Mouse (Mus musculus): Measurements from ENCODE around the gene March6. TPM values are rescaled to one million over a fixed set of nuclear protein-coding genes. Genes with fewer than 3 reads are reported as not detected.

Gene March6
- polyA plus RNA-seq, 1 experiment from 2014 or later: 35.5 TPM

DNA sequence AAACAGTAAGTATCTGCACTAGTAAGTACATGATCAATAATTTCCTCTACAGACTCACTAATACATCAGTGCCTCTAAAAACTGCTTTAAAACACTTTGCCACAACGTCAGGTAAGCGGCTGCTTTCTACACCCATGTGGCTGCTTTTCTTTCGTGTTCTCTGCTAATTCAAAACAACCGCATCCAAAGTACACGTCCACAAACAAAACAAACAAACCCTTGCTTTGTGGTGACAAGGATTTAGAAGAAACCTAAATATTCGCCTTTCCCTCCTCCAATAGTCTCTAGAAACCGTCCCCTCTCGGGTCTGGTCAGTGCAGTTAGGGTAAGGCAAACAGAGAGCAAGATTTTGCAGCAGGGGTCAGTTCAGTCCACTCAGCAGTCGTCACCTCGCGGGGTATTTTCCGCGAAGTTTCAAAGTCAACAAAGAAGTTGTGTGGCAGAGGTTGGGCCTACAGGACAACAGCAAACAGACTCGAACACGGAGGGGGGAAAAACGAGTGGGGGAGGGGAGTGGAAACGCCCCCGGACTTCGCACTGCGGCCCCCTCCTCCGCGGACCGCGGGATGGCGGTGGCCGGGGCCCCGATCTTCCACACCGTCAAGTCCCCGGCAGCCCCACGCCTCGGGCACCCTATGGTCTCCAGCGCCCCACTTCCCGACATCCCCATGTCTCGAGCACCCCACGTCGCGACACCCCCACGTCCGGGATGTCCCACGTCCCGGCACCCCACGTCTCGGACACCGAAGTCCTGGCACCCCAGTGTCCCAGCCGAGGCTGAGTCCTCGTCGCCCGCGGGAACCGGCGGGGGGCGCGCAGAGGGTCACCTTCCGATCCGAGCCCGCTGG, 818 bp downstream of the March6 start:
- ATAC-seq (ENCODE audit: low read depth) (peak; percentile 21), DNase-seq (ENCODE audit: low spot score) (no peak)
- Histone ChIP-seq H3K27ac (replicated peaks; ENCODE audit: low read depth, low read length) (peak overlapping the region; percentile 98), H3K36me3 (ENCODE audit: control insufficient read depth, insufficient read depth, low read length) (peaks cover 4% of the 10 kb centered on the region; the same call in 1 of the 2 replicates), H3K9ac (ENCODE audit: low read depth, low read length) (peak overlapping the region; percentile 88), H3K27me3 (replicated peaks; ENCODE audit: control insufficient read depth, insufficient read depth, low read length) (no peaks in the 10 kb centered on the region), H3K4me1 (ENCODE audit: control insufficient read depth, insufficient read depth, low read length) (peaks cover 5% of the 10 kb centered on the region; the same call in 1 of the 2 replicates), H3K4me2 (ENCODE audit: low read depth, low read length) (peak overlapping the region; percentile 82), H3K9me3 (ENCODE audit: control insufficient read depth, low read length) (0 out of 2 replicates have a peak, but pooled peaks cover 4% of the 10 kb centered on the region), H3K4me3 (ENCODE audit: low read depth, low read length) (peak overlapping the region; percentile 91)
- WGBS: under 1% methylated on average over 35 of the region's 56 CpGs

DNA sequence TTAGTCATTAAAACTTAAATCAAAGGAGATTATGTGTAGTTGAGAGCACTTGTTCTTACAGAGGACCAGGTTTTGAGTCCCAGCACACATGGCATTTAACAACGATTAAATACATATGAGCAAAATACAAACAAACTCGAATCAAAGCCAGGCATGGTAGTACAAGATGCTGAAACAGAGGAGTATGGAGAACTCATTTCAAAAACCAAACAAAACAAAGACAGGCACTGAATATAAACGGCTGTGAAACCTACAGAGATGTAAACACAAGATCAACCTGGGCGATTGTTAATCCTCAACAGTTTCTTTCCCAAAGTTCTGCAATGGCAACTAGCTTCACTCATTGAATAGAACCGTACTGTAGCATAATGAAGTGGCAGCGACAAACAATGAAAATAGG, 1.8 kb downstream of the March6 start:
- Histone ChIP-seq H3K36me3 (ENCODE audit: control insufficient read depth, insufficient read depth, low read length) (peaks cover 4% of the 10 kb centered on the region; the same call in 1 of the 2 replicates), H3K27me3 (replicated peaks; ENCODE audit: control insufficient read depth, insufficient read depth, low read length) (no peaks in the 10 kb centered on the region), H3K9ac (ENCODE audit: low read depth, low read length) (peak overlapping the region; percentile 88), H3K4me1 (ENCODE audit: control insufficient read depth, insufficient read depth, low read length) (peaks cover 5% of the 10 kb centered on the region; the same call in 1 of the 2 replicates), H3K4me3 (ENCODE audit: low read depth, low read length) (peak overlapping the region; percentile 91), H3K9me3 (ENCODE audit: control insufficient read depth, low read length) (0 out of 2 replicates have a peak, but pooled peaks cover 4% of the 10 kb centered on the region), H3K27ac (replicated peaks; ENCODE audit: low read depth, low read length) (no peak overlapping the region), H3K4me2 (ENCODE audit: low read depth, low read length) (peak overlapping the region; percentile 82)
- DNase-seq (ENCODE audit: low spot score) (no peak), ATAC-seq (ENCODE audit: low read depth) (no peak)
- 32% methylated on average over 6 of the region's 6 CpGs for WGBS

DNA sequence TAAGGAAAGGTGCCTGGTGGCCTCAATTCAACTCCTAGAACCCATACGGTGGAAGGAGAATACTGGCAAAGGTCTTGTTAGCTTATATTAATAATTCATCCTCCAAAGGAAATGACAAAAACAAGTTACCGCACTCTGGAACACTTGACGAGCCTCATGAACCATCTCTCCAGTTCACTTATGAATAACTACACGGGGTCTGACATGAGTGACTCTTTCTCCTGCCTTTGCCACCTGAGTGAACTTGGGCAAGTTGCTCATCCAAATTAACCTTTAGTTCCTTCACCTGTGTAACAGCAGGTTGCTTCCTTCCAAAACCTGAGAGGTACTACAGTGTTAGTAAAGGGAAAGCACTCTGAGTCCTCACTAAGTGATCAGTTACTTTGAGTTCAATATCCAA, 2.4 kb downstream of the March6 start:
- ATAC-seq (ENCODE audit: low read depth) (no peak), DNase-seq (ENCODE audit: low spot score) (no peak)
- Histone ChIP-seq H3K4me1 (ENCODE audit: control insufficient read depth, insufficient read depth, low read length) (peaks cover 5% of the 10 kb centered on the region; the same call in 1 of the 2 replicates), H3K4me3 (ENCODE audit: low read depth, low read length) (peak overlapping the region; percentile 91), H3K36me3 (ENCODE audit: control insufficient read depth, insufficient read depth, low read length) (peaks cover 4% of the 10 kb centered on the region; the same call in 1 of the 2 replicates), H3K9me3 (ENCODE audit: control insufficient read depth, low read length) (0 out of 2 replicates have a peak, but pooled peaks cover 4% of the 10 kb centered on the region), H3K9ac (ENCODE audit: low read depth, low read length) (no peak overlapping the region), H3K4me2 (ENCODE audit: low read depth, low read length) (peak overlapping the region; percentile 82; the same call in 1 of the 2 replicates), H3K27me3 (replicated peaks; ENCODE audit: control insufficient read depth, insufficient read depth, low read length) (no peaks in the 10 kb centered on the region), H3K27ac (replicated peaks; ENCODE audit: low read depth, low read length) (no peak overlapping the region)
- 93% methylated on average over 4 of the region's 4 CpGs for WGBS

DNA sequence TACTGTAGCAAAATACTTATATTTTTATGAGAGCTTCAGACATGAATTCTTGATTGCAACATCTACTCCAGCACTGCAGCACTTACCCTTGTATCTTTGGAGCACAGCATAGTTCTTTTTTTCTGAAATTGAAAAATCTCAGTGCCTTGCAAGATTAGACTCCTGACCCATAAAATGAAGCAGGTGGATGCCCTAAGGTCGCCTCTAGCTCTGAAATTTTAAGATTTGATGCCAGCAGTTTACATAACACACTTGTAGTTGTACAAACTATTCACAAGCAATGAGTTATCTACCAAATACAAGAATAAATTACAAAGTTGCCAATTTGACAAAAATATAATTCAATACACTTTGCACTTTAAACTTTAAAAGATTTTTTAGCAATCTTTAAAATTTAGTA, 4.4 kb downstream of the March6 start:
- 92% methylated on average over 1 of the region's 1 CpGs for WGBS

DNA sequence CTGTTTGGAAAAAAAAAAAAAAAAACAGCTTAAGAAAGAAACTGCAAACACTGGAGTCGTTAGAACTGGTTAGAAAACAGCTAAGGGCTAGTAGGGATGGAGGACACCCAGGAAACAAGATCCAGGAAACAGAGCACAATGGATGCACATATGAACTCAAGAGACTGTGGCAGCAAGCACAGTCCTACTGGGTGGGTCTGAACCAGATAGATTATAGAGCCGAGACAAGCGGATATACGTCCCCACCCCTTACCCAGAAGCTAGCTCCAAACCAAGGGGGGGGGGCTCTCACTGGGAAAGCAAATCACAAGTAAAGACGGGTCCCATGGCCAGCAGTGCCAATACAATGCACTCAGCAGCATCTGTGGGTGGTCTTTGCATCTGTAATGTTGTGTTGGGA, 11.9 kb downstream of the March6 start:
- Histone ChIP-seq H3K4me1 (ENCODE audit: control insufficient read depth, insufficient read depth, low read length) (no peaks in the 10 kb centered on the region), H3K36me3 (ENCODE audit: control insufficient read depth, insufficient read depth, low read length) (no peaks in the 10 kb centered on the region), H3K9ac (ENCODE audit: low read depth, low read length) (no peak overlapping the region), H3K4me2 (ENCODE audit: low read depth, low read length) (no peak overlapping the region), H3K4me3 (ENCODE audit: low read depth, low read length) (no peak overlapping the region), H3K27ac (replicated peaks; ENCODE audit: low read depth, low read length) (no peak overlapping the region), H3K9me3 (ENCODE audit: control insufficient read depth, low read length) (no peaks in the 10 kb centered on the region), H3K27me3 (replicated peaks; ENCODE audit: control insufficient read depth, insufficient read depth, low read length) (no peaks in the 10 kb centered on the region)
- 72% methylated on average over 5 of the region's 5 CpGs for WGBS
- ATAC-seq (ENCODE audit: low read depth) (no peak), DNase-seq (ENCODE audit: low spot score) (no peak)

More for the DNA sequence above, 4.4 kb downstream of the March6 start:
- Histone ChIP-seq H3K27me3 (replicated peaks; ENCODE audit: control insufficient read depth, insufficient read depth, low read length) (no peaks in the 10 kb centered on the region), H3K9ac (ENCODE audit: low read depth, low read length) (no peak overlapping the region), H3K27ac (replicated peaks; ENCODE audit: low read depth, low read length) (no peak overlapping the region), H3K9me3 (ENCODE audit: control insufficient read depth, low read length) (0 out of 2 replicates have a peak, but pooled peaks cover 4% of the 10 kb centered on the region), H3K4me3 (ENCODE audit: low read depth, low read length) (no peak overlapping the region), H3K4me2 (ENCODE audit: low read depth, low read length) (no peak overlapping the region), H3K36me3 (ENCODE audit: control insufficient read depth, insufficient read depth, low read length) (peaks cover 4% of the 10 kb centered on the region; the same call in 1 of the 2 replicates), H3K4me1 (ENCODE audit: control insufficient read depth, insufficient read depth, low read length) (peaks cover 5% of the 10 kb centered on the region; the same call in 1 of the 2 replicates)
- no peak for ATAC-seq (ENCODE audit: low read depth)
- no peak for DNase-seq (ENCODE audit: low spot score)

DNA sequence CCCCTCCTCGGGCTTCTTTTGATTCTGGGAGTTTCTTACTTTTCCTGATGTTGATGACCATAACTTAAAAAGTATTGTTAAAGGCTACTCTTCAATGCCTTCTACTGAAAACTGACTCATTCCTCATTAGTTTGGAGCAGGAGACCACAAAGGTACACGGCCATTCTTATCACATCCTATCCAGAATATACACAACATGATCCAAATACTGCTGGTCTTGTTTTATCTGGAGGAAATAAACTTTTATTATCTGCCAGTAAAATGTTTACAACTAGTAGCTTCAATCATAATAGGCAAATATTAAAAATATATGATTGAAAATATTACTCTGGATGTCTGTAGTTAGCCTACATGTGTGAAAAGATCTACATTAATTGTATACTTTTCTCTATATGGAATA, 12.5 kb downstream of the March6 start:
- no peaks in the 10 kb centered on the region for H3K36me3 ChIP-seq (ENCODE audit: control insufficient read depth, insufficient read depth, low read length)
- H3K9me3 ChIP-seq (ENCODE audit: control insufficient read depth, low read length): no peaks in the 10 kb centered on the region
- DNase-seq (ENCODE audit: low spot score) (no peak), ATAC-seq (ENCODE audit: low read depth) (no peak)
- no peaks in the 10 kb centered on the region for H3K27me3 ChIP-seq (replicated peaks; ENCODE audit: control insufficient read depth, insufficient read depth, low read length)
- H3K4me3 ChIP-seq (ENCODE audit: low read depth, low read length): no peak overlapping the region
- no peak overlapping the region for H3K4me2 ChIP-seq (ENCODE audit: low read depth, low read length)
- no peaks in the 10 kb centered on the region for H3K4me1 ChIP-seq (ENCODE audit: control insufficient read depth, insufficient read depth, low read length)
- no peak overlapping the region for H3K9ac ChIP-seq (ENCODE audit: low read depth, low read length)
- no peak overlapping the region for H3K27ac ChIP-seq (replicated peaks; ENCODE audit: low read depth, low read length)
- 84% methylated on average over 2 of the region's 2 CpGs for WGBS

DNA sequence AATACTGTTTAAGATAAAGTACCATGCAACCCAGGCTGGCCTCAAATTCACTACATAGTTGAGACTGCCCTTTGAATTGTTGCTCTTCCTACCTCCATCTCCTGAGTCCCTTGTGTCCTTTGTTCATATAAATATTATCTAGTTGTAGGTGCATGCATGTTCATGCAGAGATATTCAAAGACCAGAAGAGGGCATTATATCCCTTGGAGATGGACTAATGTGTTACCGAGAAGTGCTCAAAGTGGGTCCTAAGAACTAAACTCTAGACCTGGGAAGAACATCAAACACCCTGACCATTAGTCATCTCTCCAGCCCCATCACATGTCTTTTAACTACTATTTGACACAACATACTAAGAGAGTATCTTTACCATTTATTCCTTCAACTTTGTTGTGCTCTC, 13.7 kb downstream of the March6 start:
- no peak overlapping the region for H3K9ac ChIP-seq (ENCODE audit: low read depth, low read length)
- no peak overlapping the region for H3K4me3 ChIP-seq (ENCODE audit: low read depth, low read length)
- DNase-seq (ENCODE audit: low spot score): no peak
- H3K36me3 ChIP-seq (ENCODE audit: control insufficient read depth, insufficient read depth, low read length): no peaks in the 10 kb centered on the region
- no peak for ATAC-seq (ENCODE audit: low read depth)
- no peak overlapping the region for H3K27ac ChIP-seq (replicated peaks; ENCODE audit: low read depth, low read length)
- H3K27me3 ChIP-seq (replicated peaks; ENCODE audit: control insufficient read depth, insufficient read depth, low read length): no peaks in the 10 kb centered on the region
- no peak overlapping the region for H3K4me2 ChIP-seq (ENCODE audit: low read depth, low read length)
- 97% methylated on average over 1 of the region's 1 CpGs for WGBS
- H3K9me3 ChIP-seq (ENCODE audit: control insufficient read depth, low read length): no peaks in the 10 kb centered on the region
- no peaks in the 10 kb centered on the region for H3K4me1 ChIP-seq (ENCODE audit: control insufficient read depth, insufficient read depth, low read length)

DNA sequence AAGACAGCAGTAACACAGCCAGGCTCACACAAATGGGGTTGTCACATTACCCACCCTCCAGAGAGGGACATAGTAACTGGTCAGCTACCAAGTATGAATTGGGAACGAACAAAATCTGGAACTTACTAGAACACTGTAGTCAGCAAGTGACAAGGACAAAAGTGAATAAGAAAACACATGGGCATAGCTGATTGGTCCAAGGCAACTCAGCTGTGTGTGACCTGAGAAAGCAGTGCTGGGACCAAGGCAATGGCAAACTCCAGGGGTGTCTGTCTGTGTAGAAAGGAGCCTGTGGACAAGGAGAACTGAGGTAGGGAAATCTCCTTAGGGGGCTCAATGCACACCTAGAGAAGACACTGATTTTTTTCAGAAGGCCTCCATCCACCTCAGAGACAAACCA, 19.1 kb downstream of the March6 start:
- no peak overlapping the region for H3K4me2 ChIP-seq (ENCODE audit: low read depth, low read length)
- H3K27ac ChIP-seq (replicated peaks; ENCODE audit: low read depth, low read length): no peak overlapping the region
- 0 out of 2 replicates have a peak, but pooled peaks cover 6% of the 10 kb centered on the region for H3K4me1 ChIP-seq (ENCODE audit: control insufficient read depth, insufficient read depth, low read length)
- no peak overlapping the region for H3K9ac ChIP-seq (ENCODE audit: low read depth, low read length)
- H3K4me3 ChIP-seq (ENCODE audit: low read depth, low read length): no peak overlapping the region
- no peak for DNase-seq (ENCODE audit: low spot score)
- no peaks in the 10 kb centered on the region for H3K27me3 ChIP-seq (replicated peaks; ENCODE audit: control insufficient read depth, insufficient read depth, low read length)
- H3K9me3 ChIP-seq (ENCODE audit: control insufficient read depth, low read length): no peaks in the 10 kb centered on the region
- ATAC-seq (ENCODE audit: low read depth): no peak
- 92% methylated on average over 1 of the region's 1 CpGs for WGBS
- H3K36me3 ChIP-seq (ENCODE audit: control insufficient read depth, insufficient read depth, low read length): no peaks in the 10 kb centered on the region
